Mouse (Mus musculus): ENCODE measurements around the gene Gse1.

- no peak for TF ChIP-seq CTCF (conservative IDR thresholded peaks at IDR 0.05; ENCODE audit: low read length)
- no peak for TF ChIP-seq POU5F1 (IDR thresholded peaks at IDR 0.05; ENCODE audit: borderline replicate concordance, low read length)
Observed at GRCm38 (mm10) chr8:120205916-120206315, 22.3 kb upstream of the Gse1 start.

All from E14TG2a.4 (cell line).